Mouse (Mus musculus): ENCODE data around the gene Cldn18.
A peak's percentile ranks its signal among the peaks of the same experiment; 100 is the strongest.

Gene Cldn18

DNA sequence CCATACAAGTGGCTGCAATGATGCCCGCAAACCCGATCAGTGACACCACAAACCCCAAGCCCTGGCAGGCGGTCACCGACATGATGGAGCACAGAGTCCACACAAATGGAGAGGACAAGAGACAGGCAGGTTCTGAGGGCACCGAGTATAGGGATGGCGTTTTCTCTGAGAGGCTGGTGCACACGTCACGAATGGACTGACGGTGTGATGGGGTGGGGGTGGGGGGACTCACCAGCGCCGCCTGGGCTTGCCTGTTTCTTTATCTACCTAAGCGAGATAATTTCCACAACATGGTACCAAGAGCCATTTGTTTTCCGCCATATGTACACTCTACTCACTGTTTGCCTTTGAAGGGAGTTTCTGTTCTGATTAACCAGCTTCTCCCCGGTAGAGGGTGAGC lies at the start of gene Cldn18:
Cldn18 (minus strand) TSS at position 134 of the 400 bp plus-strand sequence.
- no peak for DNase-seq (ENCODE audit: low read depth, low spot score)

DNA sequence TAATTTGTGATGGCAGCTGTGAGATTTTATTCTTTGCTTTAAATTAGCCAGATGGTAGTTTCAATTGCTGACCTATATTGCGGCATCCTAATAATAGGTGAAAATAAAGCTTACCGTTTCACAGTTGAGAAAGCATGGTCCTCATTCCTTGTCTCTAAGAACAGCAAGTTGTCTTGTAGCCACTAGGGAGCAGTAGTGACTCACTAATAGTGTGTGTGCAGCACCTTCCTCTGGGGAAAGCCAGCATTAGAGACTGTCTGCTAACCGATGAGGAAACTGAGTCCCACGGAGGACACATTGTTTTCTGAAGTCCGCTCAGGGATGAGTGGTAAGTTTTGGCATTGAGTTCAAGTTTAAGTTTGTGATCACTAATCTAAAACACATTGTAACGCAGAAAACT lies 46.5 kb upstream of the Cldn18 start:
- DNase-seq (ENCODE audit: low read depth, low spot score) = no peak

DNA sequence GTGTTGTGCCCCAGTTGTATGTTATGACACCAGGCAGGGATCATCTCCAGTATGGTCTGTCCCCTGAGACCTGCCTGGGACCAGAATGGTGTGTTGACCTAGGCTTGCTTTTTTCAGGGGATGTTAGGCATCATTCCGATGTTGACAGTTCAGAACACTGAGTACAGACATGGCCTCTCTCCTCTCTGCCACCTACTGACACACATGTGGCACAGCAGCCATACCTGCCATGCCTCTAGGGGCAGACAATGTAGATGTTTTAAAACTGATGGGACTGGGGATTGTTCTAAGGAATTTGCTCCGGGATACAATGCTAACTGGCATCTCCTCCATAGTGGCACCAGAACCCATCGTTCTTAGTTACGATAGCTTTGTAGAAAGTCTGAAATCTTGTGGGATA lies 33.2 kb upstream of the Cldn18 start:
- DNase-seq (ENCODE audit: low read depth, low spot score) = no peak

GRCm38 (mm10) chr9:99748279-99748678 lies 31.2 kb upstream of the Cldn18 start:
- no peak for DNase-seq (ENCODE audit: low read depth, low spot score)

DNA sequence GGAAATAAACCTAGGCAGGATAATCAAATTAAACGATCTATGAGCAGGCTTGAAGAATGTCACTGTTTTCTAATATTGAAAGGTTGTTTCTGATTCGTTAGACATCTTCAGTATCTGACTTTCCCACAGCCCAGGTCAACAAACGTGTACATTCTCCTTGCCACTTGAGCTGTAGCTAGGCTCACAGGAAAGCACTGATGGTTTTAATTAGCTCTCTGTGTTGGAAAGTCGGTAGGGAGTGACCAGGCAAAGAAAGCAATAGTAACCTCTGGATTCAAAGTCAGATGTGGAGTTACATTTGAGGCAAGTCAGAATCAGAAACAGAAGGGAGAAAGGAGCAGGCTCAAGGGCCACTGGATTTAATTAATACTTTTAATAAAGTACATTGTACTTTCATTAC lies 30.7 kb upstream of the Cldn18 start:
- no peak for DNase-seq (ENCODE audit: low read depth, low spot score)

DNA sequence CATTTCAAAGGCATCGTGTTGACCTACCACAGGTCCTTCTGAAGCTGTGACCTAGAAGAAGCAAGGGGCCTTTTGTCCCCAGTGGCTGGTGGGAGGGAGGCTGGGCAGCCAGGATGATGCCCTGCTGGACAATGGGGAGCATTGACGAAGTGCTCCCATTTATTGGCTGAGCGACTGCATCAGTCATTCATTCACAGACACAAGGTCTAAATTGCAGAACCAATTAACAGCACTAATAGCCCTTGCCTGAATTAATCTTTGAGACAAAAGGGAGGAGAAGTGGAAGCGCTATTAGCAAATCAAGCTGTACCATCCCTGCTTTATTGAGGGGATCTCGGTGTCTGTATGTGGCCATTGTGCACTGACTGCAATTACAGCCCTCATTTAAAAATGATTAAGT lies 27.5 kb upstream of the Cldn18 start:
- no peak for DNase-seq (ENCODE audit: low read depth, low spot score)

- DNase-seq (ENCODE audit: low read depth, low spot score) = peak; percentile 39
These were observed 13.0 kb upstream of the Cldn18 start for GRCm38 (mm10) chr9:99729943-99730646.

- no peak for DNase-seq (ENCODE audit: low read depth, low spot score)
These were observed 10.8 kb upstream of the Cldn18 start for GRCm38 (mm10) chr9:99727819-99728218.

DNA sequence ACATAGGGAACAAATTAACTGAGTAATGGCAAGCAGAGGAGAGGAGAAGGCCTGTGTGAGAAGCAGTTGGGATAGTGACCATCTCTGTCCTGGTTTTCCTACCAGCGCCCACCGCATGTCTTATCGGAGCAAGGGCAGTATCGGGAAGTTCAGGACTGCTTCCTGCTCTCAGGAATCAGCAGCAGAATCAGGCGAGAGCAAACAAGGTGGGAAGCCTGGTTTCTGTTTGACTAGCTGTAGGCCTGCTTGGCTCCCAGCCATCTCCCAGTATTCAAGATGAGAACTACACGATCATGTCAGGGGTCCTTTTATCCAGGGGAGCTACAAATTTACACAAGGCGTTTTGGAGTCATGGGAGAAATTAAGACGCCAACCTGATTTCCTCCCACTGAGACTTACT lies 8.2 kb upstream of the Cldn18 start:
- DNase-seq (ENCODE audit: low read depth, low spot score) = no peak

GRCm38 (mm10) chr9:99720011-99720410 lies 2.9 kb upstream of the Cldn18 start:
- no peak for DNase-seq (ENCODE audit: low read depth, low spot score)

GRCm38 (mm10) chr9:99710297-99710696 lies 6.8 kb downstream of the Cldn18 start:
- no peak for DNase-seq (ENCODE audit: low read depth, low spot score)

DNA sequence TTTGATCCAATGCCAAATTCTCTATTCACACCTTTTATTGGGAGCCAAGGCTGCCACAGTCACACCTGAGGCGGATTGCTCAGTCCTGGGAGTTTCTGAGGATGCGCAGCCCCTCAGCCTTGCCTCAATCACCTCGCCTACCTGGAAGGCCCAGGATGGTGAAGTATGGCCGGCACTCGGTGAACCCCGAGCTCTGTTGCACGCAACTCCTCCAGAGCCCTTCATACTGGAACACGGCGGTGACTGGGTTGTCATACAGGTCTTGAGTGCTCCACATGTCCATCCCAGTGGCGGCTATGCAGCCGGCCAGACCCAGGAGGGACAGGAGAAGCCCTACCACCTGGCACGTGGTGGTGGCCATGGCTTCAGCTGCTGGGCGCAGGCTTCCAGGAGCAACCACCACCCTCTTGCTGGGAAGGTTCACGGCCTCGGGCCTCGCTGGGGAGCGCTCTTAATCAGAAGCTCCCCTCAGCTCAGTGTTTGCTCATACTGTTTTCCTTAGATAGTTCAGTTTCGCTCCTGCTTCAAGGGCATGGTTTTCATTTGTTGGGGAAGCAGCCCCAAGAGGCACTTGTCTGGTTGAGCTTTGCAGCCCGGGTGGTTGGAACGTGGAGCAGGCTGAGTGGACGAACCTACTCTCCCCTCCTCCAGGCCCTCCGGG lies 7.3 kb downstream of the Cldn18 start:
- no peak for DNase-seq (ENCODE audit: low read depth, low spot score)

- no peak for DNase-seq (ENCODE audit: low read depth, low spot score)
These were observed 9.5 kb downstream of the Cldn18 start for GRCm38 (mm10) chr9:99707425-99708126.

GRCm38 (mm10) chr9:99706264-99706663 lies 10.8 kb downstream of the Cldn18 start:
- no peak for DNase-seq (ENCODE audit: low read depth, low spot score)

GRCm38 (mm10) chr9:99703711-99704110 lies 13.4 kb downstream of the Cldn18 start:
- no peak for DNase-seq (ENCODE audit: low read depth, low spot score)

- no peak for DNase-seq (ENCODE audit: low read depth, low spot score)
These were observed 14.9 kb downstream of the Cldn18 start for GRCm38 (mm10) chr9:99702215-99702614.

DNA sequence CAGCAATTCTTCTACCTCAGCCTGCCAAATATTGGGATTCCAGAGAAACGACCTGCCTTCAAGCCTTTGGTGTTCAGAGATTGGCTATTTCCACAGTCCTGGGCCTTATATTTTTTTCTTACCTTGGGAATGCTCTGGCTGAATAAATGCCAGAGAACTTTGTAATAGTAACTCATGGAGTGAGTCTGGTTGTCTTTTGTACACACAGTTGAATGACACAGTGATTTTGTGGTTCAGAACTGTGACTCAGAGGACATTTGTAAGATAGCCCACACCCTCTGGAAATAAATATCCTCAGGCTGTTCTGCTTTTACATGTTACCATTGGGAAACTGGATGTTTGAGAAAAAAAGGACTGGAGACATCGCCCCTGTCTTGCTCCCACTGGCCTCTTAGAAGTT lies 15.9 kb downstream of the Cldn18 start:
- no peak for DNase-seq (ENCODE audit: low read depth, low spot score)

GRCm38 (mm10) chr9:99699752-99700389 lies 17.2 kb downstream of the Cldn18 start:
- no peak for DNase-seq (ENCODE audit: low read depth, low spot score)

GRCm38 (mm10) chr9:99694961-99695360 lies 22.1 kb downstream of the Cldn18 start:
- DNase-seq (ENCODE audit: low read depth, low spot score) = no peak

- no peak for DNase-seq (ENCODE audit: low read depth, low spot score)
These were observed 26.7 kb downstream of the Cldn18 start for GRCm38 (mm10) chr9:99690386-99690785.

GRCm38 (mm10) chr9:99689796-99690195 lies 27.3 kb downstream of the Cldn18 start:
- DNase-seq (ENCODE audit: low read depth, low spot score) = no peak

DNA sequence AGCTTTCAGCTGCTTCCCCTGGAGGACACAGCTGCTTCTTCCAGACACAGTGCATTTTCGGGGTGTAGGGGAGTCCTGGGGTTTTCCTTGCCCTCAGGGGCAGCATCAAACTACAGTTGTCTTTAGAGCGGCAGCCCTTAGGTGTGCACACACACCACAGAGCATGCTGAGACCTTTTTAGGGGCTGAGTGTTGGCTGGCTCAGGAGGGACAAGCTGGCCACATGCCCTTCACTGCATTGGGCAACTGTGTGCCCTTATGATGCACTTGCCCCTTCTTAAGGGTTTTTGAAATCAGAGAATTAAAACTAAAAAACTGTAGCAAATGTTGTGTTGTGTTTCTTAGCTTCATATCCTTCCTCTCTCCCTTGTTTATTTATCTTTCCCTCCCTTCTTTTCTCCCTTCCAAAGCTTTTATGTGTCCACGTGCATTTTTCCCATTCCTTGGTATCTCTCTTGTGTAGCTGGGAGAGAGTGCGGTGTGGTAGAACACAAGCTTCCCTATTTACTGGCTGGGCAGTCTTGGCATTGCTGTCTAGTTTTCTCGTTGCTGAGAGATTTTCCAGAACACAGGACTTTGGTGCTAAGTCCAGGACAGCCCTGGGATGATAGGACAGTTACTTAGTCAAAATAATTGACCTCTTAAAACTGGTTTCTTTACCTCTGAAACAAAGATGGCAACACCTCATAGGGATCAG lies 31.4 kb downstream of the Cldn18 start:
- DNase-seq (ENCODE audit: low read depth, low spot score) = no peak

All from brain, embryonic 18.5 days (tissue).